Mouse (Mus musculus): ENCODE measurements at regions not wholly inside any gene's neighbourhood (a gene's known extent, or its start where the extent isn't known, plus 50 kb on each side); places are given as distances from the start of the nearest gene placed in this dataset.

- TF ChIP-seq POLR2A (IDR thresholded peaks at IDR 0.05; ENCODE audit: insufficient read length, low read depth) (no peak), POLR2AphosphoS2 (IDR thresholded peaks at IDR 0.05; ENCODE audit: insufficient read length, low read depth) (no peak), MYOG (IDR thresholded peaks at IDR 0.05; ENCODE audit: control insufficient read depth in 1 of 3, insufficient read depth in 1 of 3, insufficient read length in 2 of 3, low read depth in 2 of 3) (no peak), MYOD1 (IDR thresholded peaks at IDR 0.05; ENCODE audit: control insufficient read depth in 1 of 3, insufficient read length in 2 of 3, low read depth in 2 of 3) (no peak), TCF3 (IDR thresholded peaks at IDR 0.05; ENCODE audit: insufficient read length, low read depth) (no peak), MAX (IDR thresholded peaks at IDR 0.05; ENCODE audit: low read depth) (no peak), TCF12 (IDR thresholded peaks at IDR 0.05; ENCODE audit: insufficient read depth, poor library complexity, severe bottlenecking) (no peak), CEBPB (IDR thresholded peaks at IDR 0.05; ENCODE audit: insufficient read depth, poor library complexity, severe bottlenecking) (no peak), E2F4 (IDR thresholded peaks at IDR 0.05; ENCODE audit: insufficient read depth) (no peak)
Observed at GRCm38 (mm10) chr3:144304924-144305323, 99.9 kb upstream of the Lmo4 start.

All from myocyte (in vitro differentiated cells).